Mouse (Mus musculus): ENCODE data around the gene Amh.

Gene Amh

GRCm38 (mm10) chr10:80804916-80805315 lies at the start of gene Amh:
Gene Amh, plus strand, starts transcription at chr10:80805243.
- no peak for DNase-seq (ENCODE audit: low read depth, low spot score)

DNA sequence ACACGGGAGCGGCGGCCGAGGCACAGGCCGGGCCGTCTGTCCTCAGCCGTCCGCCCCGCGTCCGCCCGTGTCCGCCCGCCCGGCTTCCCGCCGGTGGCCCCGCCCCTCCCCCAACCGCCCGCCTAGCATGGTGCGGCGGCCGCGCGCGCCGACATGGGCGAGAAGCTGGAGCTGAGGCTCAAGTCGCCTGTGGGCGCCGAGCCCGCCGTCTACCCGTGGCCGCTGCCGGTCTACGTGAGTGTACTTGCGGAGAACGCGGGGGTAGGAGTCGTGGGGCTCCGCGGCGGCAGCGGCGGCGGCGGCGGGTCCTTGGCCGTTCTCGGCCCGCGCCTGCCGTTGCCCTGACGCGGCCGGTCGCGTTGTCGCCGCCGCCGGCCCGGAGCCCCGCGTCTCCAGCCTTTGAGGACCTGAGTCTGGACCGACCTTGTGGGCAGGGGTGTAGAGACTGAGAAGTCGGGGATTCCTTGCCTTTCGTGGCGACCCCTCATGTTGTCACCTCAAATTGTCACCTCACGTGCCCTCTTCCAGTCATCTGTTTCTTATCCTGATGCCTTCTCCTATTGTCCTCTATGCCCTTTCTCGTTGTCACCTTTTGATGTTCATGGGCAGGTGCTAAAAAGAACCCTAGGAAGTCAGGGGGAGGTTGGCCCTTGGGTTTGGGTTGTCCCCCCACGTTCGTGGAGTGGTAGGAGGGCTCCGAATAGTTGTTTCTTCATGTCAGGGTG lies 49.6 kb upstream of the Amh start:
- DNase-seq (ENCODE audit: low read depth, low spot score): no peak

DNA sequence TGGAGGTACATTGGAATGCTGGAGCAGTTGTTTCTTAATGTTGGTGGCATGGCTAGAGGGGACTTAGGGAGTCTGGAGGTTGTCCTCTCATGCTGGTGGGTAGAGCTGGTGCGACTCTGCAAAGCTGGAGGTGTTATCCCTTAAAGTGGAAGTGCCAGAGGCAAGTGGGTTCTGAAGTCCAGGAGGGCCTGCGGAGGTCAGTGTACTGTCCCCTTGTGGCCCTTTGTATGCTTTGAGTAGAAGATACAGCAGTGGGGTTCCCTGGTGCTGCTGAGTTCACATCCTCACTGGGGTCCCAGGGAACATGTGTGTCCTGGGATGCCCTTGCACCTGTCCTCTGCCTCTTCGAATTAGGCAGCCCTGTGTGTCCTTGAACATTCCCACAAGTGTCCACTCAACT lies 48.9 kb upstream of the Amh start:
- DNase-seq (ENCODE audit: low read depth, low spot score): no peak

DNA sequence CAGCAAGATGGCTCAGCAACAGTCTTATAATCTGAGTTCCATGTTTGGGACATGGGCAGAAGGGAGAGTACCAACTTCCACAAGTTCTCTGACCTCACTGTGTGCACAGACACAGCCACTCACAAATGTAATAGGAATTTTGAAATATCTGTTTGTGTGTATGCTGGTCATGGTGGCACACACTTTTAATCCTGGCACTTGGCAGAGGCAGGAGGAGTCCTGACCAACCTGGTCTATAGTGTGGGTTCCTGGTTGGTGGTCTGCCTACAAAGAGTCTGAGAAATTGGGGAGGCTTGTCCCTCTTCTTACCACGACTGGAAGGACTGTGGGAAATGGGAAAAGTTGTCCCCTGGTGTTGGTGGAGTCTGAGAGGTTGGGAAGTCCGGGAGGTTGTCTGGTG lies 48.5 kb upstream of the Amh start:
- no peak for DNase-seq (ENCODE audit: low read depth, low spot score)

DNA sequence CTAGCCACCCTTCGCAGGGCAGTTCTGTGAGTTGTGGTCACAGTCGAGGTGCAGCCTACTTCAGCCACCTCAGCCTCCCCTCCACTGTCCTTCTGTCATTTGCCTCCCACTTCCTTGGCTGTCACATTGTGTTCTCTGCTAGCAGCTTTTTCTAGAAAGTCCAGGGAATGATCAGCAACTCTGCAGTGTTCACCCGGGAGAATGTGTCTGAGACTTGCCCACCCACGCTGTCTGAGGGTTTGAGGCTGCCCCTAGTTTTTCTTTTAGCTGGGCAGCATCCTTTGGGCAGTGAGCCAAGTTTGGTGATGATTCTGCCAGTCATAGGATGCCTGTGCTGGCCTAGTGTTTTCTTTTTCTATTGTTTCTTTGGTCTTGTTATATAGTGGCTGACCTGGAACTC lies 48.1 kb upstream of the Amh start:
- DNase-seq (ENCODE audit: low read depth, low spot score): no peak

DNA sequence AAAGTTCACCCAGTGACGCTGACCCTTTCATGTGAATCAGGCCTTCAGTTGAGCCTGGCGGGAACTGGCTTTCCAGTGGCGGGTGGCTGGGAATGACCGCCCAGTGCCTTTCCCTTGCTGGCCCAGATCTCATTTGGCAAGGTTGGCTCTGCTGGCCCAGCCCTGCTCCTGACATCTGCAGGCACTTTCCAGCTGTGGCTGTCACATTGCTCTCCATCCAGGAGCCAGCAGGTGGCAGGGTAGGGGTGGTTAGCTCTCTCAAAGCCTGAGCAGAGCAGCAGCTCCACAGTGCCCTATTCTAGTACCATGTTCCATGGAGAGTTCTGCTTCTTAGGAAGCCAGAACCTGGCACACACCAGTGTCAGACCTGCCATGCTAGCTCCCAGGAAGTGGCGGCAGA lies 47.3 kb upstream of the Amh start:
- DNase-seq (ENCODE audit: low read depth, low spot score): no peak

DNA sequence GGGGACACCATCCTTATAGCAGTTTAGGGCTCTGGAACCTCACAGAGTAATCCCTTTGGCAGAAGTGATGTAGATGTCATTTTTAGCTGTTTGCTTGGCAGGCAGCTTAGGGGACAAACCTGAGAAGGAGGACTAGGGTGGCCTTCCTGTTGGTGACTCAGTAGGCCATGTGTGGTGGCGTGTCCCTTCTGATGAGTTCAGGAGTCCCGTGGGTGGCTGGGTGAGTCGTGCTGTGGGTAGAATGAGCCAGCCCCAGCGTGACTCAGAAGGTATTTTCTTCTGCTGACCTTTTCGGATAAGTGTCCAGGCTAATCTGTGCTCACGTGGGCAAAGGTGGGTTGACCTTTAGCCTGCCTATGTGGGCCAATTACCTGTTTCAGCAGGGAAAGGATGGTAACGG lies 46.4 kb upstream of the Amh start:
- DNase-seq (ENCODE audit: low read depth, low spot score): no peak

DNA sequence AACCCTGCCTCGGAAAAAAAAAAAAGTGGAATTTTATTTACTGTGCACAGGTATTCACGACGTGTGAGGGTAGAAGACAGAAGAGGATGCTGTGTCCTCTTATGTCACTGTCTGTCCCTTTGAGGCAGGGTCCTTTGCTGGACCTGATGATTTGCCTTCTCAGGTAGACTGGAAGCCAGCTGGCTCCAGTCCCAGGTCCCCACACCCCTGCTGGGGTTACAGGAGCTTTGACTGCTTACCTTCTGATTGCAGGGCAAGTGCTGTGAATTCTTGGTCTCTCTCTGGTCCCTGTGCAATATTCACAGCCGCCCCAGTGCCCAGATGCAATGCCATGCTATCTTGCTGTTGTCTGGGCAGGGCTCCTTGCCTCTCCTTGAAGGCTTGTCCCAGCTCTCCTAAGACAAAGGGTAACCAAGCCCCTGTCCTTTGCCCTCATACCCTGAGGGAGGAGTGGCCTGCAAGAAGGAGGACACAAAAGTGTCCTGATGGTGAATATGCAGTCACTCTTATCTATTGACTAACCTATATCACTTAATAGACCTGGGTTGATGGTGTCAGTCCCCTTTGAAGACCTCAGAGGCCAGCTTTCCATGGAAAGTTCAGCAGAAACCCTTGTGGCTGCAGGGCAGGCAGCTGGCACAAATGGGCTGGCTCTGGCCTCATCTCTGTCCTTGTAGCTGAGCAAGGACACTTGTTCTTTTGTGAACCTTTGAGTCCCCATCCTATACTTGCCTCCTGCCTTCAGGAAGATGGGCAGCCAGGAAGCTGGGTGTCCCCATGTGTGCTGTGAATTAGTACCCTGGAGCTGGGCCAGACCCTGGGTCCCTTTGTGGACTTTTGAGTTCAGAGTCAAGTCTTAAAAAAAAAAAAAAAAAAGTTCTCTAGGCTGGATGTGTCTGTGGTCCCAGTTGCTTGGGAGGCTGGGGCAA lies 44.2 kb upstream of the Amh start:
- DNase-seq (ENCODE audit: low read depth, low spot score): no peak

GRCm38 (mm10) chr10:80761821-80762220 lies 43.2 kb upstream of the Amh start:
- DNase-seq (ENCODE audit: low read depth, low spot score): no peak

GRCm38 (mm10) chr10:80763502-80763901 lies 41.5 kb upstream of the Amh start:
- no peak for DNase-seq (ENCODE audit: low read depth, low spot score)

- no peak for DNase-seq (ENCODE audit: low read depth, low spot score)
These were observed 39.3 kb upstream of the Amh start for GRCm38 (mm10) chr10:80765746-80766145.

DNA sequence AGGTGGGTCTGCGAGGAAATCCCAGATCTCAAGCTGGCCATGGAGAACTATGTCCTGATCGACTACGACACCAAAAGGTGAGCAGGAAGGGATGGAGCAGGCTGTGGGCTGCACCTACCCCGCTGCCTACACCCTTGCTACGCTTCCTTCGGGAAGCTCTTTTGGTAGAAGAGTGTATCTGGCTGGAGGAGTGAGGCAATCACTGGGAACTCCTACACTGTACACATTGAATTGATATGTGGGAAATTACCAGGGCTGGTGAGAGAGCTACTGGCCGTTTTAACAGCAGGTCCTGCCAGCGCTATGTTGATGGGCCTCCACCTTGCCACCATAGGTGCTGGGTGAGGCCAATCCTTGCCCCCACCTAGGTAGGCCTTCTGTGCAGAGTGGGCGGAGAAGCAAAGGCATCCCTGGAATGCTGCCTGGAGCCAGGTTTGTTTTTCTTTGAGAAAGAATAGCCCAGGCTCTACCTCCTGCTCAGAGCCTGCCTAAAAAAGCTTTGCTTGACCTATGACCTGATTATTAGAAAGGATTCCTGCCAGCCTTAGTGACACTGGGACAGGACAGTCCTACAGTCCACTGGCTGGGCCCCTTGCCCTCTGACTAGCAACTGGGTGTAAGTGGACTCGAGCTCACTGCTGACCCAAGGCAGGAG lies 38.8 kb upstream of the Amh start:
- DNase-seq (ENCODE audit: low read depth, low spot score): no peak

DNA sequence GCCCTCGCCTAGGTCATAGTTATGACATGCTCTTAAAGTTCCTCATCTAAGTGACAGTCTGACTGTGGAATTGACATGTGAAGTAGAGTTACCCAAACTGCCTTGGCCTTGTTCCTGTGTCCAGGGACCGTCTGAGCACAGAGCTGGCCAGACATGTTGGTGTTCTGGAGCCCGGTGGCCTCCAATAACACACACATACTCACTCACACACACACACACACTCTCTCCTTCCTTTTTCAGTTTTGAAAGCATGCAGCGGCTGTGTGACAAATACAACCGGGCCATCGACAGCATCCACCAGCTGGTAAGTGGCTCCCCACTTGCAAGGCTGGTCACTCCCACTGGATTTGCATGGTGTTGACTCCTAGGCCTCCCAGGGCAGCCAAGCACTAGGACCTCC lies 36.7 kb upstream of the Amh start:
- no peak for DNase-seq (ENCODE audit: low read depth, low spot score)

GRCm38 (mm10) chr10:80773816-80774215 lies 31.2 kb upstream of the Amh start:
- DNase-seq (ENCODE audit: low read depth, low spot score): no peak

DNA sequence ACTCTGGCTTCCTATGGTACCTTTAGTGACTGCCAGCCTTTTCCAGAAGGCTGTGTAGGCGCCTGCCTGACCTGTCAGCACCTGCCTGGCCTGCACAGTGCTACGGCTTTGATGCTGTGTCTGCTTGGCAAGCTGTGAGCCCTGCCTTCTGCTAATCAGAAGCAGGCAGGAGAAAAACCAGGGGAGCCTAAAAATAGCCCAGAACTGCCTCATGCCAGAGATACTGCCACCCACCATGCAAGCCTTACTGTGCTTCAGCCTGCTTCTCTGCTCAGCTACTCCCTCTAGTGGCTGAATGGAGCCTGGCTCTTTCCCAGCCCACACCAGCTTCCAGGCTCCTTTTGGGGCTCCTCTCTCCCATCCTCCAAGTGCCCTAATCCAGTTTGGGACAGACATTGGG lies 30.5 kb upstream of the Amh start:
- DNase-seq (ENCODE audit: low read depth, low spot score): peak; percentile 70

DNA sequence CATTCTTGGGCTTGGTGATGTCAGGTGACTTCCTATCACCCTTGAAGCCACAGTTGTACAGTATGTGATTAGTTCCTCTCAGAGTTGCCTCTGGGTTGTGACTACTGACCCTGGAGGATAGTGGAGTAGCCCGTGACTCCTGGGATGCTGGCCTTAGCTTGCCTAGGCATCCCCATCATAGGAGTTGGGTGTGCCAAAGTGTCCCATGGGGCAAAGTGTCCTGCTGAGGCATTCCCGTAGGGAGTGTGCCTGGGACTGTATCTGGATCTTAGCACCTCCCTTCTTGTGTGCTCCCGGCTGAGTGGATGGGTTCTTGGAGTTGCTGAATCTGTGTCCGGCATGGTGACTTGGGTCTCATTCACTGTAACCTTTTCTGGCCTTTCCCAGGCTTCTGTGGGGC lies 30.1 kb upstream of the Amh start:
- DNase-seq (ENCODE audit: low read depth, low spot score): no peak

GRCm38 (mm10) chr10:80775731-80776130 lies 29.3 kb upstream of the Amh start:
- no peak for DNase-seq (ENCODE audit: low read depth, low spot score)

DNA sequence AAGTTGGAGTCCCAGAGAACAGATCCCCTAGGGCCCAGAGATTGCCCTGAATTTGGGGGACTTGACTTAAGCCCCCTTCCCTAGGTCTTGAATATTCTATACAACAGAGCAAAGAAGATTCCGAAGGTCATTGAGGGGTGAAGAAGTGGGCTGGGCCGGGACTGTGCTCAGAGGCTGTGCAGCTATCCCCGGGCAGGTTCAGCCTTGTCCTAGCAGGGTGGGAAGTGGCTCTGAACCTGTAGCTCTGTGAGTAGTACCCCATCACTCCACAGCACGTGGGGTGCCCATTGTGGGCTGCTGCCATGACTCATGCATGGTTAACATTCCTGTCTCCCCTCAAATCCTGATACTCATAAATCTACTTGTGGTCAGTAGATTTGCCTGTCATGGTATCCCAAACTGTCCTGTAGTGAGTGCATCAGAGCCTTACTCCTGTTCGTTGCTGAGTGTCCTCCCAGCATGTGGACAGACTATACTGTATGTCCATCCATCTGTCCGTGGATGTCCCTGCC lies 28.6 kb upstream of the Amh start:
- no peak for DNase-seq (ENCODE audit: low read depth, low spot score)

DNA sequence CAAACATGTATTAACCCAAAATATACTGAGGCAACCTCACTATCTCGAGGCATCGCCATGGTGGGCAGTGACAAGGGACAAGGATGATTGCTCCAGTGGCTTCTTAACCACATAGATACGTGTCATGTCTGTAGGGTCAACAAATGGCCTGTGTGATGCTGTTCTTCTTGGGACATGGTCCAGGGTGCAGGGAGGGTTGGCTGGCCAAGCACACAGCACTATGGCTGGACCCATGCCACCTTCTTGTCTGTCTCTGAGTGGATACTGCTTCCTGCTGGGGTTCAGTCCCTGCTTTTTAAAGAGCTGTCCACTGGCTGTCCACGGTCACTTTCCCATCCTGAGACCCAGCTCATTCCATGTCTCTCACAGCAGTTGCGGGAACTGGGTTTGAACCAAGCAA lies 27.9 kb upstream of the Amh start:
- no peak for DNase-seq (ENCODE audit: low read depth, low spot score)

DNA sequence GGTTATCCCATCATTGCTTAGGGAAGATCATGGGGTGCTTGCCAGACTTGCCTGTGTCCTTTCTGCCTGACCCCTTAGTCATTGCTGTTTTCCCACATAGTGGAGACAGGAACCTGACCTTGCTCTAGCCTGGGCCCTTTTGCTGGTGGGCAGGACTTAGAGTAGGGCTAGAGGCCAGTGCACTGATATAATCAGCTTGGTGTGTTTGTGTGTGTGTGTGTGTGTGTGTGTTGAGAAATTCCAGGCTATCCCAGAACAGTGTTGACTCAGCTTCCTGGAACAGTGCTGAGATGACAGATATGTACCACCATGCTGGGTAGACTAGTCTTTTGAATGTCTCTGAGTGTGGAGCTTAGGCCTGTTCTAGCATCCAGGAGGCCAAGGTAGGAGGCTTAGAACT lies 25.5 kb upstream of the Amh start:
- no peak for DNase-seq (ENCODE audit: low read depth, low spot score)

DNA sequence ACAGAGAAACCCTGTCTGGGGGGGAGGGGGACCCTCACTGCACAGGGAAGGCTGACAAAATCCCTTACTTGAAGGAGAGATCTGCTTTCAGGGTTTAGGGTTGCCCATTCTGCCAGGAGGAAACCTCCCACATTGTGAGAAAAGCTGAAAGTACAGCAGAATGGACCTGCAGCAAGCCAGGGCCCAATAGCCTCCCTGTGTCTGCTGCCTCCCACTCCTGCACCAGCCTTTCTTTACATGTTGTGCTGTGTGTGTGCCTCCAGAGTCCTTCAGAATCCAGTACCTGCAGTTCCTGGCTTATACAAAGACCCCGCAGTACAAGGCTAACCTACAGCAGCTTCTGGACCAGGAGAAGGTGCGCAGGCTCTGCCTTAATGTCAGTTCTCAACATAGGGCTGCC lies 20.7 kb upstream of the Amh start:
- no peak for DNase-seq (ENCODE audit: low read depth, low spot score)

- DNase-seq (ENCODE audit: low read depth, low spot score): no peak
These were observed 20.2 kb upstream of the Amh start for GRCm38 (mm10) chr10:80784871-80785270.
